Mouse (Mus musculus): ENCODE results near the gene Rhox4a2.
"Not testable (repeated sequence)": the region's sequence is repeated elsewhere in the genome, so short reads cannot be mapped to it uniquely, and the experiment has no call there.

The Rhox4a2 gene

GRCm38 (mm10) chrX:37390548-37390947 is at the start of gene Rhox4a2:
Rhox4a2 (plus strand) TSS chrX:37390848.
- DNase-seq: not testable (repeated sequence)

- not testable (repeated sequence) for DNase-seq
Observed at GRCm38 (mm10) chrX:37379728-37380127, 10.9 kb upstream of the Rhox4a2 start, which contains the start of gene Rhox3a2. Rhox3a2 (plus strand) TSS chrX:37380028.

- DNase-seq: not testable (repeated sequence)
Observed at GRCm38 (mm10) chrX:37411767-37412166, 21.1 kb downstream of the Rhox4a2 start, which contains the start of gene Rhox2b. Rhox2b (plus strand) TSS chrX:37412067.

GRCm38 (mm10) chrX:37432194-37432593 is 41.5 kb downstream of the Rhox4a2 start, which contains the start of gene Rhox4b:
Rhox4b (plus strand) TSS chrX:37432494.
- DNase-seq: not testable (repeated sequence)
